Mouse (Mus musculus): Measurements from ENCODE around the gene Tnnt3.

The Tnnt3 gene

GRCm38 (mm10) chr7:142509518-142509917, 10.9 kb downstream of the Tnnt3 start:
- no peak for DNase-seq (ENCODE audit: low spot score)

- no peak for DNase-seq (ENCODE audit: low spot score)
Observed at GRCm38 (mm10) chr7:142510021-142510777, 11.6 kb downstream of the Tnnt3 start.

GRCm38 (mm10) chr7:142514048-142514447, 15.4 kb downstream of the Tnnt3 start:
- DNase-seq (ENCODE audit: low spot score): no peak

GRCm38 (mm10) chr7:142516221-142516978, 17.8 kb downstream of the Tnnt3 start:
- DNase-seq (ENCODE audit: low spot score): no peak

- no peak for DNase-seq (ENCODE audit: low spot score)
Observed at GRCm38 (mm10) chr7:142517531-142517930, 18.9 kb downstream of the Tnnt3 start.

GRCm38 (mm10) chr7:142520331-142520730, 21.7 kb downstream of the Tnnt3 start:
- DNase-seq (ENCODE audit: low spot score): no peak

- DNase-seq (ENCODE audit: low spot score): no peak
Observed at GRCm38 (mm10) chr7:142522352-142522751, 23.7 kb downstream of the Tnnt3 start.

- DNase-seq (ENCODE audit: low spot score): no peak
Observed at GRCm38 (mm10) chr7:142523200-142523990, 24.8 kb downstream of the Tnnt3 start.

GRCm38 (mm10) chr7:142525342-142526178, 26.9 kb downstream of the Tnnt3 start:
- DNase-seq (ENCODE audit: low spot score): no peak

- DNase-seq (ENCODE audit: low spot score): no peak
Observed at GRCm38 (mm10) chr7:142529350-142529749, 30.7 kb downstream of the Tnnt3 start.

- DNase-seq (ENCODE audit: low spot score): no peak
Observed at GRCm38 (mm10) chr7:142531973-142532521, 33.4 kb downstream of the Tnnt3 start.

GRCm38 (mm10) chr7:142532671-142533058, 34.0 kb downstream of the Tnnt3 start, which contains the start of gene Mrpl23:
Gene Mrpl23, plus strand, starts transcription at chr7:142532686.
- DNase-seq (ENCODE audit: low spot score): no peak

- peak; percentile 84 for DNase-seq (ENCODE audit: low spot score)
Observed at GRCm38 (mm10) chr7:142533059-142533855, 34.6 kb downstream of the Tnnt3 start.

- DNase-seq (ENCODE audit: low spot score): no peak
Observed at GRCm38 (mm10) chr7:142535116-142535515, 36.5 kb downstream of the Tnnt3 start.

- no peak for DNase-seq (ENCODE audit: low spot score)
Observed at GRCm38 (mm10) chr7:142535832-142536231, 37.2 kb downstream of the Tnnt3 start.

- DNase-seq (ENCODE audit: low spot score): no peak
Observed at GRCm38 (mm10) chr7:142537181-142537580, 38.5 kb downstream of the Tnnt3 start.

- peak; percentile 65 for DNase-seq (ENCODE audit: low spot score)
Observed at GRCm38 (mm10) chr7:142537879-142538278, 39.2 kb downstream of the Tnnt3 start.

GRCm38 (mm10) chr7:142538291-142538690, 39.7 kb downstream of the Tnnt3 start:
- no peak for DNase-seq (ENCODE audit: low spot score)

- DNase-seq (ENCODE audit: low spot score): no peak
Observed at GRCm38 (mm10) chr7:142538766-142539165, 40.1 kb downstream of the Tnnt3 start.

- DNase-seq (ENCODE audit: low spot score): no peak
Observed at GRCm38 (mm10) chr7:142539828-142540227, 41.2 kb downstream of the Tnnt3 start.

Measured in layer of hippocampus, adult 11-12 months (tissue).